Mouse (Mus musculus): ENCODE results near the gene Ccdc69. TPM values are rescaled to one million over a fixed set of nuclear protein-coding genes. Genes with fewer than 3 reads are reported as not detected.

Ccdc69 gene
- 0.40 and 0.86 TPM in 2 replicates for polyA plus RNA-seq (2012; rRNA removed)

DNA sequence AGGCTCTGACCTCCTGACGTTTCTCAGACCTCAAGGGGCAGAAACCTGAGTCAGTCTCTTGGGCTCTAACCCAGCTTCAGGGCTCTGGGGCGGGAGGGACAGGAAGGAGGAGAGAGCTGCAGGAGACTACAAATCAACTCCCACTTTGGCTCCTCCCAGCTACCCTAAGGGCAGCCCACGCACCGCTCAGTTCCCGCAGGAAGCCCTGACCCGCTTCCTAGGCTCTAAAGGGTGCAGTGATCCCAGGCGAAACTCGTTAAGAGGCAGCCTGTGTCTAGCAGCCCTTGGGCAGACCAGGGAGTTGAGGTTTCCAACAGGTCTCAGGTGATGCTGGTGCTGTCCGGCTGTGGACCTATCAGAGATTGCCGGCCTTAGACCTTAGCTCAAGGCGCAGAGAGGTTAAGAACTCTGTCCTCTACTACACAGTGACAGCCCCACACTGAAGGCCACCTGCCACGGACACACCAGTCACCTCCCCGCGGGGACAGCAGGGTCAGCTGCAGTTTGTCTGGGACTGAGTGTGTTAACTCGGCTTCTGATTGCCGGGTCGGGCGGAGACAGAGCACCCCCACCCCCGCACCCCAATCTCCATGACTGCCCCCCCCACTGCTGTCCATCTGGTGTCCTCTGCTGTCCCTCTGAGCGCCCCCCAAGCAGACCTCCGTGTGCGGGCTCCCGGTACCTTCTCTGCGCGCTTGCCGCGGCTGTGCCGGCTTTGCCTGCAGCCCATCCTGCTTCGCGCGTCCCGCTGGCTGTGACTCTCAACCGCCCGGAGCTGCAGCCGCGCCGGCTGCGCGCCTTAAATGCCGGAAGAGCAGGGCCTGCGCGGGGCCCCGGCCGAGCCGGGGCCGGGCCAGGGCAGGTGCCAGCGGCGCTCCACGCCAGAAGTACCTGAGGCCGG lies at the start of gene Ccdc69:
Gene Ccdc69, minus strand, starts transcription at position 801 of the 901 bp plus-strand sequence.

DNA sequence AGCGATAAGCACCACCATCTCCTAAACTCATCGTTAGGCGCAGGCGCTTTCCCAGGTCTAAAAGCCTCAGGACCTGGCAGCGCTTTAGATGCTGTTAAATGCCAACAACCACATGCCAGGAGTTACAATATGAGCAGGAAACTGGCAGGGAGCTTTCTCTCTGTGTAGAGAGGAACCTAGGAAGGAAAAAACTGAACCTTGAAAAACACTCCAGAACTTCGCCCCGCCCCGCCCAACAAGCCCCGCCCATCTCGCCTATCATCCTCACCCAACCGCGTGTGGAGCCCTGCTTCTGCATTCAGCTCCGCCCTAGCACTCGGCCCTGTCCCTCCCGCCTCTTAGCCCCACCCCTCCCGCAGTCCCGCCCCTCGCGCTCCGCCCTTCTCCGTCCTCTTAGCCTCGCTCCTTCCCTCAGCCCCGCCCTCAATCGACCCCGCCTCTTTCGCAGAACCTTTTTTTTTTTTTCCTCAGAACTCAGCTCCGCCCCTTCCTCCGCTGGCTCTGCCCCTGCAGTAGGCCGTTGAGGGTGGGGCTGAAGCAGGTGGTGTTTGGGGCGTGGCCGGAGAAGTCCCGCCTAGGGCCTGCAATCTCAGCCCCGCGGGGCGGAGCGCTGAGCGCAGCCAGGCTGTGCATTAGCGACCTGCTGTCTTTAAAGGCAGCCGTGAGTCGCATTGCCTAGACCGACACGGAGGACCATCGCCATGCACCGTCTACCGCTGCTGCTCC lies 19.7 kb upstream of the Ccdc69 start, which contains the start of gene Gm2a:
Gene Gm2a, plus strand, starts transcription at position 653 of the 726 bp plus-strand sequence.

DNA sequence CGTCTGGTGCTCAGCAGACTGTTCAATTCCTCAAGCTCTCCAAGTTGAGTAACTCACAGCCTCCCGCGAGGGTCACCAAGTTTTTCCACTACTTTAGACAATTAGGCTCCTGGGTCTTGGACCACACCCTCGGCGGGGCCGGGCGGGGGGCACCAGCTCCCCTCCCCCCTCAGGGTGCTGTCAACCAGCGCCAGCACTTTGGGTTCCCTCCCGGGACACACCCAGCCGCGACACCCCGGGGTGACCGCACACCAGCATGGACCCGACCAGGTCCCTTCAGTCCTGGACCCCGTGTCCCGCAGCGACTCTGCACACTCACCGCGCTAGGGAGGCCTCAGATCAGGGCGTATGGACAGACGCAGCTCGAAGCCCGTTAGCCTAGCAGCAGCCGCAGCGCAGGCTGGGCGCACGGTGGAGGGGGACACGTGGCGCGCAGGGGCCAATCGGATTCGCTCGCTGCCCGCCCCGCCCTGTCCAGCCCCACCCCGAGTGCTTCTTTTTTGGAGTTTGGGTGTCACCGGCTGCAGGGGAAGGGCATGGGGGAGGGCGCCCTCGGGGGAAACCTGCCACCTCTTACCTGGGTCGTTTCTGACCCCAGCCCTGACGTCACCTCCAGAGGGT lies 44.8 kb downstream of the Ccdc69 start, which contains the start of gene Anxa6:
Gene Anxa6, minus strand, starts transcription at position 406 of the 621 bp plus-strand sequence.

Other genes starting within 250 kb of the Ccdc69 start
- 4.8 and 5.5 TPM in 2 replicates for gene Lyrm7, start 217.2 kb downstream of the Ccdc69 start, polyA plus RNA-seq (2012; rRNA removed)
- gene Hint1, start 211.7 kb downstream of the Ccdc69 start, polyA plus RNA-seq (2012; rRNA removed) = 669 and 744 TPM in 2 replicates
- gene Gpx3, start 175.7 kb downstream of the Ccdc69 start, polyA plus RNA-seq (2012; rRNA removed) = 17.4 and 35.2 TPM in 2 replicates
- 9.0 and 10.9 TPM in 2 replicates for gene Tnip1, start 115.2 kb downstream of the Ccdc69 start, polyA plus RNA-seq (2012; rRNA removed)
- 60.0 and 86.4 TPM in 2 replicates for gene Anxa6, start 44.7 kb downstream of the Ccdc69 start, polyA plus RNA-seq (2012; rRNA removed)
- 4.8 and 6.2 TPM in 2 replicates for gene Gm2a, start 20.0 kb upstream of the Ccdc69 start, polyA plus RNA-seq (2012; rRNA removed)
- not detected in 2 replicates for gene Slc36a3, start 73.6 kb upstream of the Ccdc69 start, polyA plus RNA-seq (2012; rRNA removed)
- gene Slc36a2, start 106.9 kb upstream of the Ccdc69 start, polyA plus RNA-seq (2012; rRNA removed) = 0.56 and 0.58 TPM in 2 replicates
- gene Slc36a1, start 126.2 kb upstream of the Ccdc69 start, polyA plus RNA-seq (2012; rRNA removed) = 6.5 and 10.7 TPM in 2 replicates